Mouse (Mus musculus): ENCODE measurements at regions not wholly inside any gene's neighbourhood (a gene's known extent, or its start where the extent isn't known, plus 50 kb on each side); places are given as distances from the start of the nearest gene placed in this dataset.

DNA sequence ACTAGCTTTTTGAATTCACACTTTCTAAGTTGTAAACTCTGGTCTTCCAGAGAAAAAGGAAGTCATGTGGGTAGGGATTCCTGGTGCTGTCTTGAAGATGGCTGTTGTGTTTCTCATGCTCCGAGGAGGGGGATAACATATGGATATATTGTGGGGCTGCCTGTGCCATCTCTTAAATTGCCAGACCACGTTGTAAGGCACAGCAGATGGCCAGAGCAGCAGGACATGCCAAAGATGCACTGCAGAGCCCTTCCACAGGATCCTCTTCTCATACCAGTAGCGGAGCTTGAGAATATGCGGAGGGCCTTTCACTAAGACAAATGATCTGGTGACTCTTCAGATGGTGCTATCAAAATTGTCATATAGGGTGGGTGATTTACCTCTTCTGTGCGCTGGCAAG lies 981.2 kb upstream of the Tenm3 start:
- TF ChIP-seq UBTF (IDR thresholded peaks at IDR 0.05; ENCODE audit: low read depth, low read length), result no peak
- no peak for TF ChIP-seq CTCF (conservative IDR thresholded peaks at IDR 0.05 in 1 of 2, IDR thresholded peaks at IDR 0.05 in 1 of 2; ENCODE audit: low read depth in 2 of 2, low read length in 2 of 2)
- TF ChIP-seq HCFC1 (IDR thresholded peaks at IDR 0.05; ENCODE audit: low read depth, low read length), result no peak
- no peak for TF ChIP-seq USF1 (IDR thresholded peaks at IDR 0.05; ENCODE audit: low read depth, low read length)
- no peak for TF ChIP-seq ETS1 (conservative IDR thresholded peaks at IDR 0.05; ENCODE audit: low read depth, low read length)
- TF ChIP-seq EP300 (IDR thresholded peaks at IDR 0.05; ENCODE audit: low read length), result no peak
- no peak for TF ChIP-seq GABPA (IDR thresholded peaks at IDR 0.05; ENCODE audit: insufficient replicate concordance, low read depth, low read length)
